Mouse (Mus musculus): Measurements from ENCODE around the gene Gm47283.
"Not testable (repeated sequence)": the region's sequence is repeated elsewhere in the genome, so short reads cannot be mapped to it uniquely, and the experiment has no call there.

DNA sequence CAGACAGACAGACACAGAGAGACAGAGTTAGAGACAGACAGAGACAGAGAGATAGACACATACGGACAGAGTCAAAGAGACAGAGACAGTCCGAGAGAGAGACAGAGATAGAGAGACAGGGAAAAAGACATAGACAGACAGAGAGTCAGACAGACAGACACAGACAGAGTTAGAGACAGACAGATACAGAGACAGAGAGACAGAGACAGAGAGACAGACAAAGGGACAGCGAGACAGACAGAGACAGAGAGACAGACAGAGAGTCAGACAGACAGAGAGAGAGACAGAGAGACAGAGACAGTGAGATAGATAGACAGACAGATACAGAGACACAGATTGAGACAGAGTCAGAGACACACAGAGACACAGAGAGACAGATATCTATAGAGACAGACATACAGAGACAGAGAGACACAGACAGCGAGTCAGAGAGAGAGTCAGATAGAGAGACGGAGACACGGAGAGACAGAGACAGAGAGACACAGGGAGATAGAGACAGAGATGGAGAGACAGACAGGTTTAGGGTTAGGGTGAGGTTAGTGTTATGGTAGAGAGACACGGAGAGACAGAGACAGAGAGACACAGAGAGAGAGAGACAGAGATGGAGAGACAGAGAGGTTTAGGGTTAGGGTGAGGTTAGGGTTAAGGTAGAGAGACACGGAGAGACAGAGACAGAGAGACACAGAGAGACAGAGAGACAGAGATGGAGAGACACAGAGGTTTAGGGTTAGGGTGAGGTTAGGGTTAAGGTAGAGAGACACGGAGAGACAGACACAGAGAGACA is 48.1 kb upstream of the Gm47283 start:
- not testable (repeated sequence) for TF ChIP-seq CTCF (IDR thresholded peaks at IDR 0.05; ENCODE audit: borderline replicate concordance, extremely low read depth, insufficient read depth, insufficient read length); POLR2A (IDR thresholded peaks at IDR 0.05; ENCODE audit: borderline replicate concordance, extremely low read depth, insufficient read depth, insufficient read length, poor library complexity, severe bottlenecking)
